Mouse (Mus musculus): ENCODE data around the gene Pde4c. TPM values are rescaled to one million over a fixed set of nuclear protein-coding genes. Genes with fewer than 3 reads are reported as not detected.

The Pde4c gene
- polyA plus RNA-seq, 1 experiment from 2014 or later = 0.19 TPM

GRCm38 (mm10) chr8:70708281-70708680 lies 15.2 kb upstream of the Pde4c start:
- Histone ChIP-seq H3K9ac (no peak overlapping the region), H3K27ac (no peak overlapping the region), H3K4me3 (no peak overlapping the region), H3K4me2 (no peak overlapping the region), H3K4me1 (replicated peaks) (no peaks in the 10 kb centered on the region), H3K36me3 (no peaks in the 10 kb centered on the region), H3K9me3 (replicated peaks) (no peaks in the 10 kb centered on the region), H3K27me3 (no peaks in the 10 kb centered on the region)
- WGBS = 84% methylated on average over 14 of the region's 14 CpGs
- no peak for ATAC-seq (replicated peaks; ENCODE audit: insufficient number of reproducible peaks, insufficient read depth, low FRiP score, low read depth)

- Histone ChIP-seq H3K4me1 (replicated peaks) (no peaks in the 10 kb centered on the region), H3K27ac (no peak overlapping the region), H3K4me2 (no peak overlapping the region), H3K9me3 (replicated peaks) (no peaks in the 10 kb centered on the region), H3K9ac (no peak overlapping the region), H3K4me3 (no peak overlapping the region), H3K36me3 (no peaks in the 10 kb centered on the region), H3K27me3 (no peaks in the 10 kb centered on the region)
- WGBS = 84% methylated on average over 9 of the region's 9 CpGs
- ATAC-seq (replicated peaks; ENCODE audit: insufficient number of reproducible peaks, insufficient read depth, low FRiP score, low read depth) = no peak
These were observed 13.7 kb upstream of the Pde4c start for GRCm38 (mm10) chr8:70709794-70710193.

GRCm38 (mm10) chr8:70710296-70710695 lies 13.2 kb upstream of the Pde4c start:
- no peaks in the 10 kb centered on the region for H3K4me1 ChIP-seq (replicated peaks)
- no peak overlapping the region for H3K27ac ChIP-seq
- no peaks in the 10 kb centered on the region for H3K27me3 ChIP-seq
- H3K9ac ChIP-seq = no peak overlapping the region
- ATAC-seq (replicated peaks; ENCODE audit: insufficient number of reproducible peaks, insufficient read depth, low FRiP score, low read depth) = no peak; the same call in 1 of the 2 replicates
- no peaks in the 10 kb centered on the region for H3K36me3 ChIP-seq
- H3K9me3 ChIP-seq (replicated peaks) = no peaks in the 10 kb centered on the region
- no peak overlapping the region for H3K4me2 ChIP-seq
- H3K4me3 ChIP-seq = no peak overlapping the region
- WGBS = 92% methylated on average over 1 of the region's 1 CpGs

DNA sequence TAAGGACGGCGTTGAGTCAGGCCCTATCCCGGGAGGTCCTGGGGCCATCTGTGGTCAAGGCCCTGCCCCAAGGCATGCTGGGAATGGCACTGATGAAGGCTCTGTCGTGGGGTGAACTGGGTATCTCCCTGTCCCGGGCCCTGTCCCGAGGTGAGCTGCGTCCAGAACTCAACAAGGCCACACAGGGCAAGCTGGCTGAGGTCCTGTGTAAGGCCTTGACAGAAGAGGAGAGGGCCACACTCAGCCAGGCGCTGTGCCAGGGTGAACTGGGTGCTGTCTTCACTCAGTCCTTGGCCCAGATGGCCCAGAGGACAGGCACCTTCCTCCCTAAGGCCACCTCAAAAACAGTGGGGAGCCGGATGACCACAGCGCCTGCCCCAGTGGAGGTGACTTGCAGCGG lies 12.5 kb upstream of the Pde4c start:
- no peaks in the 10 kb centered on the region for H3K27me3 ChIP-seq
- no peak overlapping the region for H3K9ac ChIP-seq
- no peaks in the 10 kb centered on the region for H3K9me3 ChIP-seq (replicated peaks)
- no peak overlapping the region for H3K4me2 ChIP-seq
- WGBS = 76% methylated on average over 11 of the region's 11 CpGs
- no peak for ATAC-seq (replicated peaks; ENCODE audit: insufficient number of reproducible peaks, insufficient read depth, low FRiP score, low read depth)
- no peaks in the 10 kb centered on the region for H3K36me3 ChIP-seq
- H3K27ac ChIP-seq = no peak overlapping the region
- H3K4me1 ChIP-seq (replicated peaks) = no peaks in the 10 kb centered on the region
- no peak overlapping the region for H3K4me3 ChIP-seq

DNA sequence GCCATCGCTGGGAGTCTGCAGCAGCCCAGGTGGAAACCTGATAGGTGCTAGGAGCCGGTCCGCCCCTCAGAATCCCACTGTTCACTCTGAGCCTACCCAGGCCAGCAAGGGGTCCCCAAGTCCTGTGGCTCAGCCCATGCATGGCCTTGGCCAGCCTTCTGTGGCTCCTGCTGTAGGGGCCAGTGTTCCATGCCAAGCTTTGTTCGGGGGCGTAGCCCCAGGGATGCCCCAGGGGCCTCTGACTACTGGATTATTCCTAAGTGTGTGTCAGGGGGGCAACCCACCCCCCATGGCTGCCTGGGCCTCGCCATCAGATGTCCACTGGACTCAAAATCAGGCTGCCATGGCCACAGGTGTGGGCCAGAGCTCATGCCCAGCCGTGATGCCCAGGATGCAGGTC lies 9.5 kb upstream of the Pde4c start:
- no peaks in the 10 kb centered on the region for H3K4me1 ChIP-seq (replicated peaks)
- no peaks in the 10 kb centered on the region for H3K36me3 ChIP-seq
- no peak overlapping the region for H3K27ac ChIP-seq
- no peak for ATAC-seq (replicated peaks; ENCODE audit: insufficient number of reproducible peaks, insufficient read depth, low FRiP score, low read depth)
- peaks cover 21% of the 10 kb centered on the region for H3K27me3 ChIP-seq
- H3K9ac ChIP-seq = no peak overlapping the region
- H3K4me3 ChIP-seq = no peak overlapping the region
- no peaks in the 10 kb centered on the region for H3K9me3 ChIP-seq (replicated peaks)
- no peak overlapping the region for H3K4me2 ChIP-seq
- 83% methylated on average over 7 of the region's 7 CpGs for WGBS

- H3K4me1 ChIP-seq (replicated peaks) = no peaks in the 10 kb centered on the region
- 43% methylated on average over 2 of the region's 2 CpGs for WGBS
- H3K4me3 ChIP-seq = no peak overlapping the region
- H3K9me3 ChIP-seq (replicated peaks) = no peaks in the 10 kb centered on the region
- ATAC-seq (replicated peaks; ENCODE audit: insufficient number of reproducible peaks, insufficient read depth, low FRiP score, low read depth) = no peak
- H3K4me2 ChIP-seq = no peak overlapping the region
- H3K27ac ChIP-seq = no peak overlapping the region
- no peaks in the 10 kb centered on the region for H3K36me3 ChIP-seq
- no peak overlapping the region for H3K9ac ChIP-seq
- peaks cover 29% of the 10 kb centered on the region for H3K27me3 ChIP-seq
These were observed 8.4 kb upstream of the Pde4c start for GRCm38 (mm10) chr8:70715086-70715485.

DNA sequence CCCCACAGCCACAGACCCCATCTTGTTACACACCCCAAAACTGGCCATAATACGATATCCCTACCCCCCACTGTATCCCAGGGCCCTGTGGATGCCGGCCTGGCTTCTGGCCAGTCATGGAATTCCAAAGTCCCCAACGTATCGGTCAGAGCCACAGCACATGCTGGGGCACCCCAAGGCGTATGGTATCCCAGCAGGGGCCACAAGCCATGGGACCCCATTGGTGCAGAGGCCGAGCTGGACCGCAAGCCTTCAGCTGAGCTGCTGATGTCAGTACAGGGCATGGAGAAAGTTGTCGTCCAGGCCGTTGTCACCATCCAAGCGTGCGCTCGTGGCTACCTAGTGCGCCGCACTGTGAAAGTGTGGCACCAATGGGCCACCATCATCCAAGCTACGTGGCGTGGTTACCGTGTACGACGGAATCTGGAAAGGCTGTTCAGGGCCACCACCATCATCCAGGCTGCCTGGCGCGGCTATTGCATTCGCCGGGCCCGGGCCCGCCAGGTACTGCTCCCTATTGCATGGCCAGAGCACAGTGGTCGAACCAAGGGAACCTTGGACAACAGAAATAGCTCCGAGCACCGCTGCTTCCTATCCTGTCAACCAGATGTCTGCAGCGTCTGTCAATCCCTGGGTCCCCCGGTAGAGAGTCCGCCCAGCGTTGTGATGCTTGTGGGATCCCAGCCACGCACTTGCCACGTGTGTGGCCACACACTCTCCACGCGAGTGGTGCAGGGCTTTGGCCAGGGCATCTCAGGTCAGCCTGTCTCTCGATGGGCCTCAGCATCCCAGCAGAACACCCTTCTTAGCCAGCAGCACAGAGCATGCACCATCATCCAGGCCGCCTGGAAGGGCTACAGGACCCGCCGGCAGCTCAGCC lies 6.8 kb upstream of the Pde4c start:
- H3K9ac ChIP-seq = no peak overlapping the region
- H3K36me3 ChIP-seq = no peaks in the 10 kb centered on the region
- H3K9me3 ChIP-seq (replicated peaks) = no peaks in the 10 kb centered on the region
- no peak overlapping the region for H3K27ac ChIP-seq
- H3K4me3 ChIP-seq = no peak overlapping the region
- peaks cover 35% of the 10 kb centered on the region for H3K27me3 ChIP-seq
- no peaks in the 10 kb centered on the region for H3K4me1 ChIP-seq (replicated peaks)
- no peak overlapping the region for H3K4me2 ChIP-seq
- 78% methylated on average over 40 of the region's 40 CpGs for WGBS
- no peak for ATAC-seq (replicated peaks; ENCODE audit: insufficient number of reproducible peaks, insufficient read depth, low FRiP score, low read depth)

- 3% methylated on average over 19 of the region's 19 CpGs for WGBS
These were observed 5.2 kb upstream of the Pde4c start, which contains the start of gene Gm3336 for GRCm38 (mm10) chr8:70718297-70718696. TSS of gene Gm3336 (plus strand) at chr8:70718543.

DNA sequence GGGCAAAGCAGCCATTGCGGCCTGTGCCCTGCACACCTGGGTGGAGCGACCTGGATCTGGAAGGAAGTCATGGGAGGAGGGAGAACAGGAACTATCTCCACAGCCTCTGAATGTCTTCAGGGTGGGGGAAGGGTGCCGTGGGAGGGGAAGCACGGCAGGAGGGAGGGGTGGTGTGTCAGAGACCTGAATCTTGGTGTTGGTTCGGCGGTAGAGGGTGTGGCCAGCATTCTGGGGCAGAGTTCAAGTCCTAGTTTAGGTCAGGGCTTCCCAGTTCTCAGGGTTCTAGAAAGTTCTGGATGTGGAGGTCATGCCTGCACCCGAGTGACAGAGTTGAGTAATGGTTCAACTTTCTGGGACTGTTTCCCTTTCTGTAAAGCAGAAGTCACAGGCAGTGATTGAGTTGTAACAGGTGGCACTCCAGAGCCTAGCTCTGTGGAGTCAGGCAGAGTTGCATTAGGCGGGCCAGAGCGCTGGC lies 3.7 kb upstream of the Pde4c start:
- peaks cover 36% of the 10 kb centered on the region for H3K27me3 ChIP-seq
- WGBS = 50% methylated on average over 9 of the region's 9 CpGs

More at GRCm38 (mm10) chr8:70718297-70718696, 5.2 kb upstream of the Pde4c start, which contains the start of gene Gm3336:
- Histone ChIP-seq H3K4me3 (no peak within 1 kb of the TSS), H3K4me1 (replicated peaks) (no peaks in the 10 kb centered on the region), H3K27me3 (peaks cover 35% of the 10 kb centered on the region), H3K4me2 (no peak within 1 kb of the TSS), H3K9ac (no peak within 1 kb of the TSS), H3K27ac (no peak within 1 kb of the TSS), H3K36me3 (no peaks in the 10 kb centered on the region), H3K9me3 (replicated peaks) (no peaks in the 10 kb centered on the region)
- ATAC-seq (replicated peaks; ENCODE audit: insufficient number of reproducible peaks, insufficient read depth, low FRiP score, low read depth) = no peak

GRCm38 (mm10) chr8:70720739-70721138 lies 2.8 kb upstream of the Pde4c start:
- Histone ChIP-seq H3K27me3 (peaks cover 40% of the 10 kb centered on the region), H3K9ac (no peak overlapping the region), H3K4me1 (replicated peaks) (no peaks in the 10 kb centered on the region), H3K27ac (no peak overlapping the region), H3K4me3 (no peak overlapping the region), H3K4me2 (no peak overlapping the region), H3K36me3 (no peaks in the 10 kb centered on the region), H3K9me3 (replicated peaks) (no peaks in the 10 kb centered on the region)
- ATAC-seq (replicated peaks; ENCODE audit: insufficient number of reproducible peaks, insufficient read depth, low FRiP score, low read depth) = no peak
- WGBS = 2% methylated on average over 3 of the region's 3 CpGs

More for the DNA sequence above, 3.7 kb upstream of the Pde4c start:
- no peak overlapping the region for H3K4me2 ChIP-seq
- no peak overlapping the region for H3K27ac ChIP-seq
- H3K9ac ChIP-seq = no peak overlapping the region
- no peaks in the 10 kb centered on the region for H3K9me3 ChIP-seq (replicated peaks)
- H3K4me3 ChIP-seq = no peak overlapping the region
- H3K36me3 ChIP-seq = no peaks in the 10 kb centered on the region
- H3K4me1 ChIP-seq (replicated peaks) = no peaks in the 10 kb centered on the region
- no peak for ATAC-seq (replicated peaks; ENCODE audit: insufficient number of reproducible peaks, insufficient read depth, low FRiP score, low read depth)

- H3K27me3 ChIP-seq = peaks cover 46% of the 10 kb centered on the region
- no peak overlapping the region for H3K9ac ChIP-seq
- H3K4me3 ChIP-seq = no peak overlapping the region
- no peaks in the 10 kb centered on the region for H3K4me1 ChIP-seq (replicated peaks)
- no peak overlapping the region for H3K4me2 ChIP-seq
- no peaks in the 10 kb centered on the region for H3K36me3 ChIP-seq
- no peaks in the 10 kb centered on the region for H3K9me3 ChIP-seq (replicated peaks)
- H3K27ac ChIP-seq = no peak overlapping the region
- no peak for ATAC-seq (replicated peaks; ENCODE audit: insufficient number of reproducible peaks, insufficient read depth, low FRiP score, low read depth)
- 77% methylated on average over 8 of the region's 8 CpGs for WGBS
These were observed 1.9 kb upstream of the Pde4c start for GRCm38 (mm10) chr8:70721601-70722000.

DNA sequence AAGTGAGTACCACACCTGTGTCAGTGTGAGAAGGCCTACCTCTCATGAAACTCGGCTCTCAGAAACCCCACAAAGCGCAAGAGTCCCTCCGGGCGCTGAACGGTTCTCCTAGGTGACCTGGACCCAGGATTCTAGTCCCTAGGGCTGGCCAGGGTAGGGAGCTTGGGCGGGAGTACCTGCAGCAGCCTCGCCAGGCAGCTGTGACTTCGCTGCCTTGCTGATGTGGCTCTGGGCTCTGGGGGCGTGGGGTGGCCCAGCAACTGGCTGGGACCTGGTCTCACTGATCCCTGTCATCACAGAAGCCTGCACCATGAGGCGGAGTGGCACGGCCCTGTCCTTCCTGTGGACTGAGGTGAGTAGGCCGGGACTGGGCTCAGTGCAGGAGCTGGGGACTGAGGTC lies 696 bp downstream of the Pde4c start:
- no peak overlapping the region for H3K4me3 ChIP-seq
- H3K9ac ChIP-seq = no peak overlapping the region
- H3K9me3 ChIP-seq (replicated peaks) = no peaks in the 10 kb centered on the region
- H3K36me3 ChIP-seq = no peaks in the 10 kb centered on the region
- no peaks in the 10 kb centered on the region for H3K4me1 ChIP-seq (replicated peaks)
- WGBS = 73% methylated on average over 12 of the region's 12 CpGs
- H3K4me2 ChIP-seq = no peak overlapping the region
- H3K27ac ChIP-seq = no peak overlapping the region
- H3K27me3 ChIP-seq = peaks cover 51% of the 10 kb centered on the region
- ATAC-seq (replicated peaks; ENCODE audit: insufficient number of reproducible peaks, insufficient read depth, low FRiP score, low read depth) = no peak
